Mouse (Mus musculus) mouse trophoblast stem cell (cell line): ENCODE data around the gene D11Wsu47e.

ENCODE experiments used
- in situ Hi-C, 2 experiments: fragments of 300-500 bp; cut with MseI, MboI; formaldehyde crosslinking; loops; 2 replicates in 1 of 2; 3 replicates in 1 of 2; pipeline ENCODE4 v1.15.1; 2025

Gene D11Wsu47e

GRCm38 (mm10) chr11:113666648-113667047 is 17.6 kb upstream of the D11Wsu47e start:
- in situ Hi-C loops = no loop called here

GRCm38 (mm10) chr11:113667122-113667521 is 17.1 kb upstream of the D11Wsu47e start:
- in situ Hi-C loops = no loop called here

GRCm38 (mm10) chr11:113667704-113668103 is 16.5 kb upstream of the D11Wsu47e start:
- in situ Hi-C loops = no loop called here

GRCm38 (mm10) chr11:113668857-113669256 is 15.4 kb upstream of the D11Wsu47e start:
- in situ Hi-C loops = no loop called here

- in situ Hi-C loops = no loop called here
Measured at GRCm38 (mm10) chr11:113669711-113670110, 14.5 kb upstream of the D11Wsu47e start.

- in situ Hi-C loops = no loop called here
Measured at GRCm38 (mm10) chr11:113673614-113674013, 10.6 kb upstream of the D11Wsu47e start.

- in situ Hi-C loops = no loop called here
Measured at GRCm38 (mm10) chr11:113674595-113674994, 9.6 kb upstream of the D11Wsu47e start.

GRCm38 (mm10) chr11:113676847-113677246 is 7.4 kb upstream of the D11Wsu47e start:
- in situ Hi-C loops = no loop called here

GRCm38 (mm10) chr11:113677378-113677777 is 6.8 kb upstream of the D11Wsu47e start:
- in situ Hi-C loops = no loop called here

- in situ Hi-C loops = no loop called here
Measured at GRCm38 (mm10) chr11:113678373-113678772, 5.8 kb upstream of the D11Wsu47e start.

- in situ Hi-C loops = no loop called here
Measured at GRCm38 (mm10) chr11:113680954-113681353, 3.3 kb upstream of the D11Wsu47e start.

GRCm38 (mm10) chr11:113681979-113682378 is 2.2 kb upstream of the D11Wsu47e start:
- in situ Hi-C loops = no loop called here

- in situ Hi-C loops = no loop called here
Measured at GRCm38 (mm10) chr11:113682897-113683626, 1.1 kb upstream of the D11Wsu47e start.

- in situ Hi-C loops = no loop called here
Measured at GRCm38 (mm10) chr11:113683627-113683956, 620 bp upstream of the D11Wsu47e start.

- in situ Hi-C loops = no loop called here
Measured at GRCm38 (mm10) chr11:113684707-113685426, 655 bp downstream of the D11Wsu47e start.

GRCm38 (mm10) chr11:113687031-113687430 is 2.8 kb downstream of the D11Wsu47e start:
- in situ Hi-C loops = no loop called here

- in situ Hi-C loops = no loop called here
Measured at GRCm38 (mm10) chr11:113690506-113690905, 6.3 kb downstream of the D11Wsu47e start.

GRCm38 (mm10) chr11:113691318-113691717 is 7.1 kb downstream of the D11Wsu47e start:
- in situ Hi-C loops = no loop called here

- in situ Hi-C loops = no loop called here
Measured at GRCm38 (mm10) chr11:113691851-113692250, 7.6 kb downstream of the D11Wsu47e start.

GRCm38 (mm10) chr11:113697571-113697970 is 13.4 kb downstream of the D11Wsu47e start:
- in situ Hi-C loops = no loop called here

- in situ Hi-C loops = no loop called here
Measured at GRCm38 (mm10) chr11:113698013-113698545, 13.9 kb downstream of the D11Wsu47e start.

GRCm38 (mm10) chr11:113699643-113700042 is 15.4 kb downstream of the D11Wsu47e start:
- in situ Hi-C loops = loop anchor here (5.0 kb wide), 2 partner anchors 108 to 113 kb away; no protein-coding TSS in a partner anchor

GRCm38 (mm10) chr11:113703758-113704157 is 19.5 kb downstream of the D11Wsu47e start:
- in situ Hi-C loops = loop anchor here (5.0 kb wide), 2 partner anchors 104 to 109 kb away; no protein-coding TSS in a partner anchor
